Mouse (Mus musculus) right cerebral cortex, adult 2 months (tissue): ENCODE data around the gene Hvcn1.
"Not testable (repeated sequence)": the region's sequence is repeated elsewhere in the genome, so short reads cannot be mapped to it uniquely, and the experiment has no call there.

Experiments used
- DNase-seq, 2 experiments: peaks; one replicate each; pipeline ENCODE4 v3.0.0; 2021 to 2022; ENCODE audit warnings: low spot score in 2 of 2

Gene Hvcn1

GRCm38 (mm10) chr5:122204180-122204579, 2.4 kb upstream of the Hvcn1 start:
- DNase-seq: no peak

GRCm38 (mm10) chr5:122208909-122209308, 2.3 kb downstream of the Hvcn1 start:
- DNase-seq: no peak

- DNase-seq: no peak
Measured at GRCm38 (mm10) chr5:122209591-122210368, 3.2 kb downstream of the Hvcn1 start.

- DNase-seq: no peak
Measured at GRCm38 (mm10) chr5:122210890-122211289, 4.3 kb downstream of the Hvcn1 start.

GRCm38 (mm10) chr5:122212125-122212524, 5.5 kb downstream of the Hvcn1 start:
- no peak for DNase-seq

- DNase-seq: not testable (repeated sequence)
Measured at GRCm38 (mm10) chr5:122212820-122213219, 6.2 kb downstream of the Hvcn1 start.

- DNase-seq: no peak
Measured at GRCm38 (mm10) chr5:122213861-122214260, 7.3 kb downstream of the Hvcn1 start.

- no peak for DNase-seq
Measured at GRCm38 (mm10) chr5:122217636-122218035, 11.0 kb downstream of the Hvcn1 start.

GRCm38 (mm10) chr5:122218109-122218905, 11.7 kb downstream of the Hvcn1 start:
- no peak for DNase-seq

- no peak for DNase-seq
Measured at GRCm38 (mm10) chr5:122218928-122219327, 12.3 kb downstream of the Hvcn1 start.

GRCm38 (mm10) chr5:122219655-122220629, 13.3 kb downstream of the Hvcn1 start:
- DNase-seq: no peak

- DNase-seq: no peak
Measured at GRCm38 (mm10) chr5:122221085-122221484, 14.5 kb downstream of the Hvcn1 start.

GRCm38 (mm10) chr5:122224291-122224690, 17.7 kb downstream of the Hvcn1 start:
- DNase-seq: no peak

GRCm38 (mm10) chr5:122228271-122228765, 21.7 kb downstream of the Hvcn1 start:
- no peak for DNase-seq

GRCm38 (mm10) chr5:122228772-122229171, 22.2 kb downstream of the Hvcn1 start:
- no peak for DNase-seq

GRCm38 (mm10) chr5:122230816-122231215, 24.2 kb downstream of the Hvcn1 start:
- no peak for DNase-seq

GRCm38 (mm10) chr5:122231431-122231830, 24.8 kb downstream of the Hvcn1 start:
- no peak for DNase-seq

- no peak for DNase-seq
Measured at GRCm38 (mm10) chr5:122232004-122232403, 25.4 kb downstream of the Hvcn1 start.

- no peak for DNase-seq
Measured at GRCm38 (mm10) chr5:122233077-122233581, 26.5 kb downstream of the Hvcn1 start.

GRCm38 (mm10) chr5:122233695-122234094, 27.1 kb downstream of the Hvcn1 start:
- no peak for DNase-seq
